Mouse (Mus musculus) layer of hippocampus, postnatal 10 days (tissue): ENCODE measurements around the gene Prtg. TPM values are rescaled to one million over a fixed set of nuclear protein-coding genes. Genes with fewer than 3 reads are reported as not detected.

ENCODE experiments used
- DNase-seq, 2 experiments: peaks; one replicate each; pipeline ENCODE4 v3.0.0; 2021; ENCODE audit warnings: low spot score in 2 of 2
- long read RNA-seq: library from polyadenylated mRNA; stranded (forward); transcript quantifications from one replicate; pipeline ENCODE4 v2.0.0, GENCODE M21; 2023
- total RNA-seq, 2 experiments: library from RNA; stranded (reverse); gene quantifications; 2 replicates each; pipeline ENCODE4 v1.2.3; 2021

Gene Prtg
- total RNA-seq = under 1 TPM; 0.56 to 0.80 TPM
- long read RNA-seq, partial matches to known transcripts = 0 of 1 reads
- long read RNA-seq, other reads (novel, unspliced or antisense) = 1 of 1 reads

GRCm38 (mm10) chr9:72806731-72807419 lies at the start of gene Prtg:
Gene Prtg (plus strand): TSS chr9:72806874.
- peak; percentile 13 to 29 for DNase-seq

- DNase-seq = no peak
Measured at GRCm38 (mm10) chr9:72757143-72757542, 49.5 kb upstream of the Prtg start.

- peak; percentile 17 to 22 for DNase-seq
Measured at GRCm38 (mm10) chr9:72758705-72759131, 48.0 kb upstream of the Prtg start.

- DNase-seq = peak; percentile 34 to 39
Measured at GRCm38 (mm10) chr9:72763050-72763718, 43.5 kb upstream of the Prtg start.

- DNase-seq = peak; percentile 94 to 96
Measured at GRCm38 (mm10) chr9:72766789-72767349, 39.8 kb upstream of the Prtg start.

GRCm38 (mm10) chr9:72775022-72775421 lies 31.7 kb upstream of the Prtg start:
- no peak for DNase-seq

GRCm38 (mm10) chr9:72779004-72779403 lies 27.7 kb upstream of the Prtg start:
- DNase-seq = no peak

GRCm38 (mm10) chr9:72779733-72780132 lies 26.9 kb upstream of the Prtg start:
- DNase-seq = no peak

- no peak for DNase-seq
Measured at GRCm38 (mm10) chr9:72780694-72781093, 26.0 kb upstream of the Prtg start.

- DNase-seq = no peak
Measured at GRCm38 (mm10) chr9:72781466-72781865, 25.2 kb upstream of the Prtg start.

GRCm38 (mm10) chr9:72782121-72782520 lies 24.6 kb upstream of the Prtg start:
- DNase-seq = no peak

GRCm38 (mm10) chr9:72787732-72788131 lies 18.9 kb upstream of the Prtg start:
- DNase-seq = no peak

GRCm38 (mm10) chr9:72790530-72791212 lies 16.0 kb upstream of the Prtg start:
- no peak for DNase-seq

- no peak for DNase-seq
Measured at GRCm38 (mm10) chr9:72791213-72791582, 15.5 kb upstream of the Prtg start.

GRCm38 (mm10) chr9:72791681-72792080 lies 15.0 kb upstream of the Prtg start:
- DNase-seq = no peak

- no peak for DNase-seq
Measured at GRCm38 (mm10) chr9:72795243-72795642, 11.4 kb upstream of the Prtg start.

- DNase-seq = no peak
Measured at GRCm38 (mm10) chr9:72797136-72797621, 9.5 kb upstream of the Prtg start.

- DNase-seq = no peak
Measured at GRCm38 (mm10) chr9:72803280-72803679, 3.4 kb upstream of the Prtg start.

GRCm38 (mm10) chr9:72806146-72806545 lies 528 bp upstream of the Prtg start:
- DNase-seq = no peak

GRCm38 (mm10) chr9:72807420-72808005 lies 839 bp downstream of the Prtg start:
- DNase-seq = peak; percentile 72 to 77

- DNase-seq = no peak
Measured at GRCm38 (mm10) chr9:72808176-72808575, 1.5 kb downstream of the Prtg start.
